Mouse (Mus musculus): ENCODE data around the gene Mlh1.

Mlh1 gene

DNA sequence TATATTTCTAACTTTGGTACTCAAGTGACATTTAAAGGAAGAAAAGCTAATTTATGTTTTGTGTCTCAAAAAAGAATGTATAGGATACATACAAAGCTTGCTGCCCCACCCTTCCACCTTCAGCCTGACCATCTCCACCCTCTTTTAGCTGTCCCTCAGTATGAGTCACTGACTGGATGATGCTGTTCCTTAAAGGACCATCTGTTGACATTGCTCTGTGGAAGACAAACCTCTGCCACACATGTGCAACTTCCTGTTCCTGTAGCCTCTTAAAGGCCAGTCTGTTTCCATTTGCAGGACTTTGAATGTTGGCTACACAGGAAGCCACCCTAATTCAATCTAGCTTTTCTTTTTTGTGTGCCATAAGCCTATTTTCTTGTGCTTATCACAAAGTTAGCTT is 55.2 kb downstream of the Mlh1 start:
- DNase-seq (ENCODE audit: low spot score), result no peak

DNA sequence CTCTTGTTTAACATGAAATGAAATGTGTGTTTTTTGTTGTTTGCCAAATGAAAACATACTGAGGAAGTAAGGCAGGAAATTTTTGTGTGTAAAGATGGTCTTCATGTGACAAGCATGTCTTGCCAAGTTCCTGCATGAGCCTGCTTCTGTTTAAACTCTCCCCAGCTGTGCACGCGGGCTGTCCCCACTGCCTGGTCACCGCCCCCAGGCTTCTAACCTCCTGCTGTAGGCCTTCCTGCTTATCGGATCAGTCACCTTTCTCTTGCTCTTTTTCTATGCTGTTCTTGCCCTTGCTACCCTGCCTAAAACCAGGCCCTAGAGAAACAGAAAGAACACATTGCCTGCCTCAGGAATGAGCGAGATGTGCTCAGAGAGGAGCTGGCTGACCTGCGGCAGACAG is 58.1 kb downstream of the Mlh1 start:
- no peak for DNase-seq (ENCODE audit: low spot score)

GRCm38 (mm10) chr9:111211122-111212041 is 60.2 kb downstream of the Mlh1 start:
- DNase-seq (ENCODE audit: low spot score), result no peak

DNA sequence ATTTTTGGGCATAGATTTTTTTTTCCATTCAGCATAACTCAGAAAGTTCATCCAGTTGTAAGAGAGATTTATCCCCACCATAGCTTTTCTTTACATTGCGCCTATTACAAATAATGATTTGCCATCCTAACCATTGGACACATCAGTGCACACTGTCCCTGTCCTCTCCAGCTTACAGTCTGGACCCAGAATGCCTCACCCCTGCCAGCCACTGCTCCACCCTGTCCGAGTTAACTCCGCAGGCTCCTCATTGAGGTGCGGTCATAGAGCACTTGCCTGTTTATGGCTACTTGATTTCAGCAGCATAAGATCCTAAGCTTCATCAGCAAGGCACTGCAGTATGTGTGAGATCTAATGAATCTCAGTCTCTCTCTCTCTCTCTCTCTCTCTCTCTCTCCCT is 61.2 kb downstream of the Mlh1 start:
- no peak for DNase-seq (ENCODE audit: low spot score)

- no peak for DNase-seq (ENCODE audit: low spot score)
These were observed 62.4 kb downstream of the Mlh1 start for GRCm38 (mm10) chr9:111209158-111209699.

DNA sequence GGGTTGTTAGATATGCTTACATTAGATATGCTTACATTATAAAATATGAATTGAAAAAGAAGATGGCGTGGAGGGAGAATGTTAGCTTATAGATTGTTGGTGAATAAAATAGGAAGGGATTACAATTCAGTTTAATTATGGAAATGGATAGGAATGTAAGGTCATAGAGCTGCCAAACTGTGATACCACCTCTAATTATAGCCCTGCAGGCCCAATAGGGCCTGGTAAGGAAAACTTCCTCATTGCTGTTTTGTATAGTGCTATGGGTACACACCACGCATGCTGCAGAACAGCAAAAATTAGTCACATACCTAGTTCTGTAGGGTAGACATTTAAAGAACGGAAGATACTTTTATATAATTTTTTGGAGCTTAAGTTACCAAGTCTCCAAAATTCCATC is 63.4 kb downstream of the Mlh1 start:
- no peak for DNase-seq (ENCODE audit: low spot score)

DNA sequence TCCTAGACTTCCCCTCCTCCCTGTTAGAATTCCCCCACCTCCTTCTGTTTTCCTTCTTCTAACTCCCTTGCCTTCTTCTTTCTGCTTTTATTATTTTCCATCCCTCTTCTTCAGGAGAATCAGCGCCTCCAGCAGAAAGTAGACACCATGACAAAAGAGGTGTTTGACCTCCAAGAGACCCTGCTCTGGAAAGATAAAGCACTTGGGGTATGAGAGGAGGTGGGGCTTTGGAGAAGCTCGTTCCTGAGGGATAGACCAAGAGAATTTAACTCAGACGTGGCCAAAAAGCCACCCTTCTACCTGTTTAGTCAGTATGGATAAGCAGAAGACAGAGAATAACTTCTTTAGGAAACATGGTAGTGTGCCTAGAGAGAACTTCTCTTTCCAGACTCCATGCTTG is 63.9 kb downstream of the Mlh1 start:
- no peak for DNase-seq (ENCODE audit: low spot score)

DNA sequence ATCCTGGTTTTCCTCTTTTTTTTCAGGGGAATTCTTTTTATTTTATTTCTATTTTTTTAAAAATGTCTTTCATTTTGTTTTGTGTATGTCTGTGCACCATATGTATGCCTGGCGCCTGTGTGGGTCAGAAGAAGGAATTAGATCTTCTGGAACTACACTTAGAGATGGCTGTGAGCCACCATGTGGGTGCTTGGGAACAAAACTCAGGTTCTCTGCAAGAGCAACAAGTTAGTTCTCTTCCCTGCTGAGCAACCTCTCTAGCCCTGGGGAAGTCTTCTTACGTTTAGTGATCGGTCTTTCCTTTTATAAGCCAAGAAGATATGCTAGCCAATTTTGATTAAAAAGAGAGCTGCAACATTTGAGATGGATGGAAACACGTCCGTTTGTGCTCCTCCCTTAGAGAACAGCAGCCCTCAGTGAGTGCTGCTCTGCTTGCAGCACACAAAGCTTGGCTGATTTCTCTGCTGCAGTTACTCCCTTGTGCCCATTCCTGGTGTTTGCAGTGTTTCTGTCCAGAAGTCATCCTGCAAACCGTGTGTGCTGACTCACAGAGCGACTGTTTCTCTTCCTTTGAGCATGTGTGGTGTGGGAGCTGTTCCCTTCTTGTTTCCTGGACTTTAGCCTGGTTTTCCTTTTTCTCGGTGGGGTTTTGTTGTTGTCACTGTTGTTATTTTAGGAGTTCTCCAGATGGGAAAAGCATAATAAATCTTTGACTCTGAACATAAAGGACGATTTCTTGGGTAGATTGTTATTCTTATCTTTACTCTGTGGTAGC is 66.8 kb downstream of the Mlh1 start:
- DNase-seq (ENCODE audit: low spot score), result no peak

GRCm38 (mm10) chr9:111200208-111200607 is 71.4 kb downstream of the Mlh1 start:
- no peak for DNase-seq (ENCODE audit: low spot score)

- no peak for DNase-seq (ENCODE audit: low spot score)
These were observed 73.3 kb downstream of the Mlh1 start for GRCm38 (mm10) chr9:111198332-111198731.

GRCm38 (mm10) chr9:111197712-111198111 is 73.9 kb downstream of the Mlh1 start:
- DNase-seq (ENCODE audit: low spot score), result no peak

DNA sequence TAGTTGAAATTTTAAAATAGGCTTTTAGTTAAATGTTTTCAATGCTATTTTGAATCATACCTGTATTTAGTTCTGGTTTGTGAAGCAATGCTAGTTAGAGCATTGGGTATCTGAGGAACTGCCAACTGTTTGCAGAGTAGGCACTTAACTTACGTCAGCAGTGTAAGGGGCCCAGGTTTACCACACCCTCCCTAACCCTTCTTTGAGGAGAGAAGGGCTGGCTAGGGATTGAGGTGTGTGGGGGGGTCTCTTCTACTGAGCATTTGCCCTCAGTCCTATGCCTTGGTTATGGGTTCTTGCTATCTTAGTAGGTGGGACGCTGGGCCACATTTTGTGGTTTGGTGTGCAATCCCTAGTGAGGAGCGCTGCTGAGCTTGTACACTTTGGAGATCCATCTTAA is 74.5 kb downstream of the Mlh1 start:
- DNase-seq (ENCODE audit: low spot score), result no peak

DNA sequence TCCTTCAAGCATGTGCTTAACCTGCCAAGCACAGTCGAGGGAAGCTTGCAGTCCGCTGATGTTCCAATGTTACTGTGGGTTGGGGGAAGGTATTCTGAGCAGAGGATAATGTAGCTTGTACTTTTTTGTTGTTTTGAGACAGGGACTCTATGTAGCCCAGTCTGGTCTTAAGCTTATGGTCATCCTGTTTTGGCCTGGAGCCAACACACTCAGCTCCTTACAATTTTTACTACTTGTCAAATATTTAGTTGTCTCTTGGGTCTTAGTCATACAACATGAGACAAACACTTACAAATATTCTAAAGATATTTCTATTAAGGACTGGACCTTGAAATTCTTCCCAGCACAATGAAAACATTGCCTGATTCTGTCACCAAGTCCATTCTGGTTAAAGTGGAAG is 78.4 kb downstream of the Mlh1 start:
- no peak for DNase-seq (ENCODE audit: low spot score)

DNA sequence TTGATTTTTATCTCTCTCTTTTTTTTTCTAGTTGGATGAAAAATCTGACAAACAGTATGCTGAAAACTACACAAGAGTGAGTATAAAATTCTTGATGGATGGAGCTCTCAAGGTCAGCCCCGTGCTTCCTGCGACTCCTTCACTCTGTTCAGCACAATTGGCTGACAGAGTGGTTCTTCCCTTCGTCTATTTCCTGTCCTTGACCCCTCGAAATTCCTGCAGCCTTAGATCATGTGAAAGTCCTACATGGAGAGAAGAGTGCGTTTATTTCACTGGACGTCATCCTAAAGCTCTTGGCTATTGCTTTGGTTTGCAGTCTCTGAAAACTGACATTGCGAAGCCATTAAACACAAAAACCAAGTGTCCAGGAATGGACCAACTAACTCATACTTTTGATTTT is 82.9 kb downstream of the Mlh1 start:
- DNase-seq (ENCODE audit: low spot score), result no peak

- DNase-seq (ENCODE audit: low spot score), result no peak
These were observed 84.7 kb downstream of the Mlh1 start for GRCm38 (mm10) chr9:111186861-111187260.

- DNase-seq (ENCODE audit: low spot score), result no peak
These were observed 86.7 kb downstream of the Mlh1 start for GRCm38 (mm10) chr9:111184929-111185328.

DNA sequence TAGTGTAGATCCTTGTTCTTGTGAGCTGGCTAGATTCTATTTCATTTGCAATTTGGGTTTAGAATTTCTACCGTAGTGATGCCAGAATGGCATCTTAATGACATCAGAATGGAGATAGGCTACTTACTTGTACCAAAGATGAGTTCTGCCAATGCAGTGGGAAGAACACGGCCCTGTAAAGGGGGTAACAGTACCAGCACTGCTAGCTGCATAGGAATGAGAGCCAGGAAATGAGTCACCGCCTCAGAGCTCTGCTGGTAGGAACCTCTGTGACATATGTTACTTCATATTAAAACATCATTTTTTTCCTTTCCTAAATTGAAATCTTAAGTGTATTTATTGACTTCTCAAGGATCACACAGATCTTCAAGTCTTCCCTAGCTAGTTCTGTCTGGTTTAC is 89.4 kb downstream of the Mlh1 start:
- no peak for DNase-seq (ENCODE audit: low spot score)

GRCm38 (mm10) chr9:111178971-111179370 is 92.6 kb downstream of the Mlh1 start:
- no peak for DNase-seq (ENCODE audit: low spot score)

Measured in embryo, embryonic 10 days (tissue).